Mouse (Mus musculus) CH12.LX (cell line): ENCODE measurements around the gene St3gal3. TPM values are rescaled to one million over a fixed set of nuclear protein-coding genes. Genes with fewer than 3 reads are reported as not detected.

Source experiments
- DNase-seq: peaks from one replicate; pipeline ENCODE4 v3.0.0-alpha.2; 2013; ENCODE audit errors: extremely low read depth
- H3K27ac ChIP-seq: 2 replicates; pipeline ENCODE4 v1.5.1; 2012; ENCODE audit warnings: low read depth, mild to moderate bottlenecking, control low read depth, moderate library complexity; ENCODE audit not compliant: insufficient read depth
- H3K27me3 ChIP-seq: replicated peaks from 2 replicates; pipeline ENCODE3; 2012; ENCODE audit warnings: inconsistent platforms
- H3K36me3 ChIP-seq, 2 experiments: replicated peaks in 1 of 2; 2 replicates each; pipeline versions ENCODE3 to v1.6.1; 2012; ENCODE audit warnings: inconsistent platforms in 1 of 2, low read length in 1 of 2, mild to moderate bottlenecking in 1 of 2, mixed read lengths in 1 of 2, moderate library complexity in 1 of 2; ENCODE audit not compliant: control insufficient read depth in 1 of 2, insufficient read depth in 1 of 2
- H3K4me1 ChIP-seq, 2 experiments: 2 replicates each; pipeline ENCODE4 v1.6.1; 2012; ENCODE audit warnings: inconsistent platforms in 1 of 2, moderate library complexity in 1 of 2; ENCODE audit not compliant: insufficient read depth in 2 of 2, control insufficient read depth in 1 of 2
- H3K4me2 ChIP-seq: 2 replicates; pipeline ENCODE4 v1.6.1; 2012; ENCODE audit warnings: low read depth, mild to moderate bottlenecking, control low read depth; ENCODE audit not compliant: poor library complexity, insufficient read depth, severe bottlenecking
- H3K4me3 ChIP-seq, 3 experiments: fragments of 150-350 bp in 1 of 3; sonication (generic) in 1 of 3; replicated peaks in 1 of 3; 2 replicates each; pipeline versions ENCODE3 to v1.5.1; 2011 to 2012; ENCODE audit warnings: low read depth in 2 of 3, low read length in 2 of 3, mild to moderate bottlenecking in 2 of 3, moderate library complexity in 2 of 3, control low read depth in 1 of 3, improper control_type of control experiment in 1 of 3, inconsistent platforms in 1 of 3, mixed read lengths in 1 of 3; ENCODE audit not compliant: poor library complexity in 1 of 3
- H3K79me2 ChIP-seq: replicated peaks from 2 replicates; pipeline ENCODE4 v1.6.1; 2012; ENCODE audit warnings: mild to moderate bottlenecking, moderate library complexity; ENCODE audit not compliant: control insufficient read depth, poor library complexity, insufficient read depth, severe bottlenecking; ENCODE audit errors: extremely low read depth
- H3K9ac ChIP-seq: 2 replicates; pipeline ENCODE4 v1.6.1; 2012; ENCODE audit warnings: low read depth, mild to moderate bottlenecking, control low read depth, moderate library complexity; ENCODE audit not compliant: insufficient read depth
- H3K9me3 ChIP-seq: replicated peaks from 2 replicates; pipeline ENCODE3; 2012; ENCODE audit warnings: low read length, inconsistent platforms, mixed read lengths
- CHD2 ChIP-seq: IDR thresholded peaks from 2 replicates; pipeline ENCODE4 v1.6.1; 2011; ENCODE audit warnings: low read length, improper control_type of control experiment
- CTCF ChIP-seq, 2 experiments: IDR thresholded peaks in 1 of 2; conservative IDR thresholded peaks in 1 of 2; 2 replicates each; pipeline ENCODE4 v1.5.1; 2011 to 2012; ENCODE audit warnings: low read depth in 2 of 2, low read length in 2 of 2, improper control_type of control experiment in 1 of 2, inconsistent platforms in 1 of 2, mild to moderate bottlenecking in 1 of 2, moderate library complexity in 1 of 2
- E2F4 ChIP-seq: IDR thresholded peaks from 2 replicates; pipeline ENCODE4 v1.6.1; 2011; ENCODE audit warnings: low read depth, low read length, improper control_type of control experiment; ENCODE audit not compliant: insufficient replicate concordance
- ELF1 ChIP-seq: IDR thresholded peaks from 2 replicates; pipeline ENCODE4 v1.6.1; 2014; ENCODE audit warnings: low read depth, mild to moderate bottlenecking, inconsistent platforms, low read length, improper control_type of control experiment
- EP300 ChIP-seq: IDR thresholded peaks from 2 replicates; pipeline ENCODE4 v1.6.1; 2011; ENCODE audit warnings: low read length, improper control_type of control experiment
- ETS1 ChIP-seq: conservative IDR thresholded peaks from 2 replicates; pipeline ENCODE4 v1.6.1; 2012; ENCODE audit warnings: low read depth, mild to moderate bottlenecking, inconsistent platforms, low read length, improper control_type of control experiment, moderate library complexity
- GABPA ChIP-seq: IDR thresholded peaks from 2 replicates; pipeline ENCODE4 v1.6.1; 2012; ENCODE audit warnings: low read depth, low read length, improper control_type of control experiment, inconsistent platforms; ENCODE audit not compliant: insufficient replicate concordance
- HCFC1 ChIP-seq: IDR thresholded peaks from 2 replicates; pipeline ENCODE4 v1.6.1; 2012; ENCODE audit warnings: low read depth, mild to moderate bottlenecking, inconsistent platforms, low read length, improper control_type of control experiment
- JUN ChIP-seq: IDR thresholded peaks from 2 replicates; pipeline ENCODE4 v1.6.1; 2011; ENCODE audit warnings: low read depth, mild to moderate bottlenecking, low read length, improper control_type of control experiment, moderate library complexity; ENCODE audit not compliant: insufficient read depth
- KAT2A ChIP-seq: IDR thresholded peaks from 2 replicates; pipeline ENCODE4 v1.6.1; 2012; ENCODE audit warnings: low read length, improper control_type of control experiment, inconsistent platforms; ENCODE audit not compliant: insufficient replicate concordance
- MAX ChIP-seq: IDR thresholded peaks from 2 replicates; pipeline ENCODE4 v1.6.1; 2011; ENCODE audit warnings: low read length, improper control_type of control experiment
- MEF2A ChIP-seq: IDR thresholded peaks from 2 replicates; pipeline ENCODE4 v1.6.1; 2014; ENCODE audit warnings: low read depth, mild to moderate bottlenecking, inconsistent platforms, low read length, improper control_type of control experiment, borderline replicate concordance
- MXI1 ChIP-seq: IDR thresholded peaks from 2 replicates; pipeline ENCODE4 v1.6.1; 2011; ENCODE audit warnings: mild to moderate bottlenecking, low read depth, low read length, improper control_type of control experiment
- MYC ChIP-seq: IDR thresholded peaks from 2 replicates; pipeline ENCODE4 v1.6.1; 2011; ENCODE audit warnings: low read depth, mild to moderate bottlenecking, improper control_type of control experiment, low read length
- NELFE ChIP-seq: IDR thresholded peaks from 2 replicates; pipeline ENCODE4 v1.6.1; 2011; ENCODE audit warnings: low read depth, low read length, improper control_type of control experiment
- POLR2A ChIP-seq: IDR thresholded peaks from 2 replicates; pipeline ENCODE4 v1.6.1; 2011; ENCODE audit warnings: low read depth, mild to moderate bottlenecking, improper control_type of control experiment, low read length
- RAD21 ChIP-seq: IDR thresholded peaks from 2 replicates; pipeline ENCODE4 v1.6.1; 2011; ENCODE audit warnings: low read depth, mild to moderate bottlenecking, low read length, improper control_type of control experiment, moderate library complexity
- RCOR1 ChIP-seq: conservative IDR thresholded peaks from 2 replicates; pipeline ENCODE4 v1.6.1; 2012; ENCODE audit warnings: low read depth, mild to moderate bottlenecking, inconsistent platforms, low read length, improper control_type of control experiment
- SMC3 ChIP-seq: IDR thresholded peaks from 2 replicates; pipeline ENCODE4 v1.6.1; 2011; ENCODE audit warnings: low read depth, low read length, improper control_type of control experiment
- TBP ChIP-seq: conservative IDR thresholded peaks from 2 replicates; pipeline ENCODE4 v1.6.1; 2011; ENCODE audit warnings: low read depth, low read length, improper control_type of control experiment
- USF1 ChIP-seq: IDR thresholded peaks from 2 replicates; pipeline ENCODE4 v1.6.1; 2014; ENCODE audit warnings: low read depth, mild to moderate bottlenecking, inconsistent platforms, low read length, improper control_type of control experiment
- USF2 ChIP-seq: conservative IDR thresholded peaks from 2 replicates; pipeline ENCODE4 v1.6.1; 2011; ENCODE audit warnings: low read depth, low read length, improper control_type of control experiment
- dilution Hi-C: fragments of 300-500 bp; cut with MboI; formaldehyde crosslinking; loops from 2 replicates; pipeline ENCODE4 v1.14.3; 2020; ENCODE audit warnings: low sequenced_read_pairs; ENCODE audit not compliant: extremely low pct_unique_long_range_greater_than_20kb, extremely low pct_ligation_motif_present
- in situ Hi-C: fragments of 300-500 bp; cut with MboI; formaldehyde crosslinking; loops from 3 replicates; pipeline ENCODE4 v1.14.3; 2019; ENCODE audit warnings: low sequenced_read_pairs, low pct_ligation_motif_present, low pct_unique_long_range_greater_than_20kb, mixed read lengths
- polyA plus RNA-seq: library from polyadenylated mRNA; unstranded; fragments of >175 nt; gene quantifications from 2 replicates; pipeline ENCODE4 v1.2.1, GENCODE M21; 2012; ENCODE audit warnings: low read depth; ENCODE audit not compliant: insufficient read length
- total RNA-seq, 2 experiments: library from RNA; depleted of rRNA; stranded (reverse); fragments of 300-350 nt in 1 of 2; fragments of >200 nt in 1 of 2; gene quantifications; 2 replicates each; pipeline ENCODE4 v1.2.3; 2012 to 2014

Gene St3gal3
- total and polyA plus RNA-seq, 3 experiments = 7.1 to 10.1 (median 8.2) TPM

DNA sequence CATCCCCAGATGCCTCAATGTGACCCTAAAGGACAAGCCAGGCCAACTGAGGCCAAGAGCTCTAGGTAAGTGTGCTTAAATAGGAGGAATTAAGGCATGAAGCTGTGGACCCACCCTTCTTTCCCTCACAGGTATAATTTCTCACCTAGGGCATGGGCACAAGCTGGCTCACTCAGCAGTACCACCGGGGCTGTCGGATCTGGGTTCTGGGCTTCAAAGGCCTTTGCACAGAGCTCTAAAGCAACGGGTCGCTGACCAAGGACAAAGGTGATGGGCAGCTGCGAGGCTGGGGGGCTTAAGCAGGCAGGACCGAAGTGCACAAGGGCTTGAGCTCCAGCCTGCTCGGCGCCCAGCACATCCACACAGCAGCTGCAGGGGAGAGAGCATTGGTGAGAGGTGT is 244.0 kb downstream of the St3gal3 start:
- Histone ChIP-seq H3K27me3 (no peaks in the 10 kb centered on the region), H3K9me3 (no peaks in the 10 kb centered on the region), H3K36me3 (peaks cover 31 to 60% of the 10 kb centered on the region in 2 experiments), H3K4me2 (peak overlapping the region; percentile 73), H3K4me1 (peaks cover 6 to 29% of the 10 kb centered on the region in 2 experiments), H3K79me2 (peaks cover 19% of the 10 kb centered on the region), H3K4me3 (peak overlapping the region; percentile 70 to 91 (median 88)), H3K9ac (peak overlapping the region; percentile 67; the same call in 1 of the 2 replicates), H3K27ac (no peak overlapping the region)
- in situ Hi-C loops = no loop called here
- DNase-seq = no peak
- dilution Hi-C loops = no loop called here
- TF ChIP-seq MEF2A (no peak), MAX (no peak), CHD2 (no peak), KAT2A (no peak), USF2 (no peak), HCFC1 (no peak), CTCF (conservative IDR thresholded peaks at IDR 0.05 in 1 of 2, IDR thresholded peaks at IDR 0.05 in 1 of 2; ENCODE audit: low read depth in 2 of 2, low read length in 2 of 2) (no peak), MYC (no peak), JUN (no peak), E2F4 (no peak), ELF1 (no peak), NELFE (no peak)
- TF ChIP-seq, all 38 proteins: peak for 0

- in situ Hi-C loops = no loop called here
- H3K27me3 ChIP-seq = no peaks in the 10 kb centered on the region
- peaks cover 21% of the 10 kb centered on the region for H3K79me2 ChIP-seq
- DNase-seq = no peak
- H3K4me2 ChIP-seq = no peak overlapping the region
- H3K9me3 ChIP-seq = no peaks in the 10 kb centered on the region
- H3K4me1 ChIP-seq = peaks cover 8 to 34% of the 10 kb centered on the region in 2 experiments
- H3K27ac ChIP-seq = no peak overlapping the region
- no peak for TF ChIP-seq EP300
- TF ChIP-seq GABPA = no peak
- TF ChIP-seq MXI1 = no peak
- no peak for TF ChIP-seq RAD21
- TF ChIP-seq KAT2A = no peak
- no peak for TF ChIP-seq POLR2A
- TF ChIP-seq SMC3 = no peak
- TF ChIP-seq RCOR1 = no peak
- TF ChIP-seq ETS1 = no peak
- TF ChIP-seq TBP = no peak
- TF ChIP-seq USF1 = no peak
- no peak for TF ChIP-seq NELFE
- TF ChIP-seq USF2 = no peak
- no peak for TF ChIP-seq HCFC1
- dilution Hi-C loops = no loop called here
- peaks cover 31 to 60% of the 10 kb centered on the region in 2 experiments for H3K36me3 ChIP-seq
- H3K4me3 ChIP-seq = no peak overlapping the region
- H3K9ac ChIP-seq = no peak overlapping the region
Observed at GRCm38 (mm10) chr4:117890031-117890430, 244.7 kb downstream of the St3gal3 start.
